Mouse (Mus musculus): ENCODE measurements at regions not wholly inside any gene's neighbourhood (a gene's known extent, or its start where the extent isn't known, plus 50 kb on each side); places are given as distances from the start of the nearest gene placed in this dataset.
A peak's percentile ranks its signal among the peaks of the same experiment; 100 is the strongest.

GRCm38 (mm10) chr9:100404426-100404825 lies 82.2 kb downstream of the Il20rb start:
- ATAC-seq (ENCODE audit: low FRiP score, low read depth) = no peak
- no peaks in the 10 kb centered on the region for H3K27me3 ChIP-seq (ENCODE audit: control insufficient read depth, insufficient read depth, low read length)

GRCm38 (mm10) chr9:100400366-100400765 lies 86.2 kb downstream of the Il20rb start:
- Histone ChIP-seq H3K27ac (replicated peaks; ENCODE audit: low read depth, low read length) (no peak overlapping the region), H3K9me3 (ENCODE audit: control insufficient read depth, low read length) (no peaks in the 10 kb centered on the region), H3K27me3 (ENCODE audit: control insufficient read depth, insufficient read depth, low read length) (no peaks in the 10 kb centered on the region), H3K4me2 (replicated peaks; ENCODE audit: low read depth, low read length, severe bottlenecking) (no peak overlapping the region), H3K9ac (ENCODE audit: low read depth, low read length, severe bottlenecking) (no peak overlapping the region), H3K36me3 (ENCODE audit: control insufficient read depth, insufficient read depth, low read length) (no peaks in the 10 kb centered on the region), H3K4me1 (ENCODE audit: control insufficient read depth, insufficient read depth, low read length) (no peaks in the 10 kb centered on the region), H3K4me3 (replicated peaks; ENCODE audit: low read length) (no peak overlapping the region)
- peak; percentile 74; the same call in 1 of the 2 replicates for ATAC-seq (ENCODE audit: low FRiP score, low read depth)
- TF ChIP-seq POLR2A (IDR thresholded peaks at IDR 0.05; ENCODE audit: borderline replicate concordance, extremely low read depth, insufficient read depth, insufficient read length) = no peak
- peak; percentile 83 for DNase-seq (ENCODE audit: low spot score)
- 19% methylated on average over 8 of the region's 8 CpGs for WGBS

More at GRCm38 (mm10) chr9:100404426-100404825, 82.2 kb downstream of the Il20rb start:
- no peak overlapping the region for H3K27ac ChIP-seq (replicated peaks; ENCODE audit: low read depth, low read length)
- no peaks in the 10 kb centered on the region for H3K9me3 ChIP-seq (ENCODE audit: control insufficient read depth, low read length)
- no peak overlapping the region for H3K9ac ChIP-seq (ENCODE audit: low read depth, low read length, severe bottlenecking)
- TF ChIP-seq POLR2A (IDR thresholded peaks at IDR 0.05; ENCODE audit: borderline replicate concordance, extremely low read depth, insufficient read depth, insufficient read length) = no peak
- H3K36me3 ChIP-seq (ENCODE audit: control insufficient read depth, insufficient read depth, low read length) = no peaks in the 10 kb centered on the region
- H3K4me2 ChIP-seq (replicated peaks; ENCODE audit: low read depth, low read length, severe bottlenecking) = no peak overlapping the region
- WGBS = 89% methylated on average over 5 of the region's 5 CpGs
- no peak overlapping the region for H3K4me3 ChIP-seq (replicated peaks; ENCODE audit: low read length)
- H3K4me1 ChIP-seq (ENCODE audit: control insufficient read depth, insufficient read depth, low read length) = no peaks in the 10 kb centered on the region
- no peak for DNase-seq (ENCODE audit: low spot score)

GRCm38 (mm10) chr9:100396340-100396910 lies 90.2 kb downstream of the Il20rb start:
- H3K4me3 ChIP-seq (replicated peaks; ENCODE audit: low read length) = no peak overlapping the region
- H3K9me3 ChIP-seq (ENCODE audit: control insufficient read depth, low read length) = no peaks in the 10 kb centered on the region
- H3K9ac ChIP-seq (ENCODE audit: low read depth, low read length, severe bottlenecking) = no peak overlapping the region
- no peaks in the 10 kb centered on the region for H3K36me3 ChIP-seq (ENCODE audit: control insufficient read depth, insufficient read depth, low read length)
- TF ChIP-seq POLR2A (IDR thresholded peaks at IDR 0.05; ENCODE audit: borderline replicate concordance, extremely low read depth, insufficient read depth, insufficient read length) = no peak
- no peak for ATAC-seq (ENCODE audit: low FRiP score, low read depth)
- H3K4me2 ChIP-seq (replicated peaks; ENCODE audit: low read depth, low read length, severe bottlenecking) = no peak overlapping the region
- 92% methylated on average over 7 of the region's 7 CpGs for WGBS
- no peak overlapping the region for H3K27ac ChIP-seq (replicated peaks; ENCODE audit: low read depth, low read length)
- no peaks in the 10 kb centered on the region for H3K27me3 ChIP-seq (ENCODE audit: control insufficient read depth, insufficient read depth, low read length)
- no peaks in the 10 kb centered on the region for H3K4me1 ChIP-seq (ENCODE audit: control insufficient read depth, insufficient read depth, low read length)
- no peak for DNase-seq (ENCODE audit: low spot score)

- TF ChIP-seq POLR2A (IDR thresholded peaks at IDR 0.05; ENCODE audit: borderline replicate concordance, extremely low read depth, insufficient read depth, insufficient read length) = no peak
- no peaks in the 10 kb centered on the region for H3K27me3 ChIP-seq (ENCODE audit: control insufficient read depth, insufficient read depth, low read length)
- ATAC-seq (ENCODE audit: low FRiP score, low read depth) (no peak), DNase-seq (ENCODE audit: low spot score) (peak; percentile 77)
- H3K9me3 ChIP-seq (ENCODE audit: control insufficient read depth, low read length) = no peaks in the 10 kb centered on the region
- no peak overlapping the region for H3K4me3 ChIP-seq (replicated peaks; ENCODE audit: low read length)
- H3K36me3 ChIP-seq (ENCODE audit: control insufficient read depth, insufficient read depth, low read length) = no peaks in the 10 kb centered on the region
- H3K4me1 ChIP-seq (ENCODE audit: control insufficient read depth, insufficient read depth, low read length) = no peaks in the 10 kb centered on the region
- 5% methylated on average over 5 of the region's 5 CpGs for WGBS
- no peak overlapping the region for H3K27ac ChIP-seq (replicated peaks; ENCODE audit: low read depth, low read length)
- H3K4me2 ChIP-seq (replicated peaks; ENCODE audit: low read depth, low read length, severe bottlenecking) = no peak overlapping the region
- no peak overlapping the region for H3K9ac ChIP-seq (ENCODE audit: low read depth, low read length, severe bottlenecking)
These were observed 90.9 kb downstream of the Il20rb start for GRCm38 (mm10) chr9:100395711-100396110.

GRCm38 (mm10) chr9:100394632-100395031 lies 92.0 kb downstream of the Il20rb start:
- no peaks in the 10 kb centered on the region for H3K4me1 ChIP-seq (ENCODE audit: control insufficient read depth, insufficient read depth, low read length)
- H3K9ac ChIP-seq (ENCODE audit: low read depth, low read length, severe bottlenecking) = no peak overlapping the region
- H3K27me3 ChIP-seq (ENCODE audit: control insufficient read depth, insufficient read depth, low read length) = no peaks in the 10 kb centered on the region
- 49% methylated on average over 1 of the region's 1 CpGs for WGBS
- no peak overlapping the region for H3K27ac ChIP-seq (replicated peaks; ENCODE audit: low read depth, low read length)
- no peaks in the 10 kb centered on the region for H3K36me3 ChIP-seq (ENCODE audit: control insufficient read depth, insufficient read depth, low read length)
- H3K4me3 ChIP-seq (replicated peaks; ENCODE audit: low read length) = no peak overlapping the region
- no peak overlapping the region for H3K4me2 ChIP-seq (replicated peaks; ENCODE audit: low read depth, low read length, severe bottlenecking)
- no peaks in the 10 kb centered on the region for H3K9me3 ChIP-seq (ENCODE audit: control insufficient read depth, low read length)
- DNase-seq (ENCODE audit: low spot score) (no peak), ATAC-seq (ENCODE audit: low FRiP score, low read depth) (no peak)
- TF ChIP-seq POLR2A (IDR thresholded peaks at IDR 0.05; ENCODE audit: borderline replicate concordance, extremely low read depth, insufficient read depth, insufficient read length) = no peak

All from limb, embryonic 14.5 days (tissue).